11 mouse cellular contexts compared by ENCODE assay signal in genomic region chr3:95240900-95241299, GRCm38 (mm10). TPM values are rescaled to one million over a fixed set of nuclear protein-coding genes. Genes with fewer than 3 reads are reported as not detected.
DNase-seq lines count a peak whose midpoint lies in the region; ATAC-seq and TF ChIP-seq lines count a peak whose summit lies in the region.
"Had no signal": no experiment of that assay in that cellular context is flagged by ENCODE, and none has a peak within 500 bp of the region (broad histone marks: within the 10 kb centered on the region; RNA-seq: fewer than 3 reads in every experiment).

No protein-coding gene starts in this region.

- H3K4me3 ChIP-seq in hindbrain, embryonic 16.5 days (ENCODE audit: low read length): no peak overlapping the region
- H3K4me3 ChIP-seq in hindbrain, embryonic 12.5 days: no peak overlapping the region
- H3K4me3 ChIP-seq in testis, adult 2 months (ENCODE audit: control insufficient read depth, low read depth, low read length): peak overlapping the region; percentile 92
- H3K4me3 ChIP-seq in limb, embryonic 11.5 days (ENCODE audit: low read depth, low read length): peak overlapping the region; percentile 12; the same call in 1 of the 2 replicates

- no peaks in the 10 kb centered on the region for H3K9me3 ChIP-seq in hindbrain, embryonic 16.5 days (ENCODE audit: control insufficient read depth, low read length)
- H3K9me3 ChIP-seq in hindbrain, embryonic 12.5 days (replicated peaks): no peaks in the 10 kb centered on the region
- no peaks in the 10 kb centered on the region for H3K9me3 ChIP-seq in limb, embryonic 11.5 days (ENCODE audit: control insufficient read depth, low read length)

- no peak overlapping the region for H3K27ac ChIP-seq in hindbrain, embryonic 16.5 days (ENCODE audit: low read depth, low read length)
- no peak overlapping the region for H3K27ac ChIP-seq in hindbrain, embryonic 12.5 days
- H3K27ac ChIP-seq in testis, adult 2 months (ENCODE audit: control insufficient read depth, insufficient read depth, low read depth, low read length): peak overlapping the region; percentile 93
- H3K27ac ChIP-seq in limb, embryonic 11.5 days (replicated peaks; ENCODE audit: low read depth, low read length): no peak overlapping the region

- H3K4me2 ChIP-seq in hindbrain, embryonic 16.5 days (ENCODE audit: low read length): no peak overlapping the region
- H3K4me2 ChIP-seq in hindbrain, embryonic 12.5 days (replicated peaks): no peak overlapping the region
- peak overlapping the region; percentile 33 for H3K4me2 ChIP-seq in limb, embryonic 11.5 days (ENCODE audit: low read depth, severe bottlenecking)

- H3K27me3 ChIP-seq in hindbrain, embryonic 16.5 days (replicated peaks; ENCODE audit: control insufficient read depth, insufficient read depth, low read length): no peaks in the 10 kb centered on the region
- H3K27me3 ChIP-seq in hindbrain, embryonic 12.5 days: no peaks in the 10 kb centered on the region
- no peaks in the 10 kb centered on the region for H3K27me3 ChIP-seq in testis, adult 2 months (ENCODE audit: control insufficient read depth, insufficient read depth, low read length)
- H3K27me3 ChIP-seq in limb, embryonic 11.5 days (ENCODE audit: control insufficient read depth, insufficient read depth, low read length): no peaks in the 10 kb centered on the region
- H3K27me3 ChIP-seq: Patski had no signal

- peak; percentile 83 for TF ChIP-seq POLR2A in testis, adult 2 months (IDR thresholded peaks at IDR 0.05; ENCODE audit: control insufficient read depth, low read depth, low read length)

- H3K9ac ChIP-seq in hindbrain, embryonic 16.5 days (ENCODE audit: low read depth, low read length): no peak overlapping the region
- H3K9ac ChIP-seq in hindbrain, embryonic 12.5 days: no peak overlapping the region
- no peak overlapping the region for H3K9ac ChIP-seq in limb, embryonic 11.5 days (ENCODE audit: low read length)

- DNase-seq in testis, postnatal 10 days (ENCODE audit: low spot score): no peak
- peak; percentile 39 for DNase-seq in limb, embryonic 11.5 days (ENCODE audit: low spot score)
- DNase-seq in testis, postnatal 14 days (ENCODE audit: low spot score): peak; percentile 39
- DNase-seq in natural killer cell, adult 2 months (ENCODE audit: low spot score in 2 of 2): no peak
- no peak for DNase-seq in gastrocnemius, postnatal 4 days (ENCODE audit: low spot score in 2 of 2)
- DNase-seq: cerebellum, postnatal 36 days; lung, postnatal 36 days had no signal

- peaks cover 9% of the 10 kb centered on the region; the same call in 1 of the 2 replicates for H3K36me3 ChIP-seq in hindbrain, embryonic 16.5 days (ENCODE audit: control insufficient read depth, insufficient read depth, low read length)
- H3K36me3 ChIP-seq in hindbrain, embryonic 12.5 days: peaks cover 35% of the 10 kb centered on the region
- H3K36me3 ChIP-seq in testis, adult 2 months (ENCODE audit: control insufficient read depth, insufficient read depth, low read length): no peaks in the 10 kb centered on the region; the same call in 1 of the 2 replicates
- H3K36me3 ChIP-seq in limb, embryonic 11.5 days (ENCODE audit: control insufficient read depth, insufficient read depth, low read length): peaks cover 9% of the 10 kb centered on the region; the same call in 1 of the 2 replicates

- 30% methylated on average over 17 of the region's 17 CpGs for WGBS in hindbrain, embryonic 16.5 days
- 34% methylated on average over 17 of the region's 17 CpGs for WGBS in hindbrain, embryonic 12.5 days
- WGBS in limb, embryonic 11.5 days: 22% methylated on average over 17 of the region's 17 CpGs

- TF ChIP-seq CTCF in testis, adult 2 months (IDR thresholded peaks at IDR 0.05; ENCODE audit: control insufficient read depth, insufficient read depth, insufficient replicate concordance, low read depth, low read length): no peak

- ATAC-seq in hindbrain, embryonic 16.5 days: peak; percentile 31; the same call in 1 of the 2 replicates
- no peak for ATAC-seq in hindbrain, embryonic 12.5 days (ENCODE audit: low FRiP score)
- ATAC-seq in limb, embryonic 11.5 days (ENCODE audit: insufficient number of reproducible peaks, low FRiP score, low TSS enrichment, low read depth): peak; percentile 54; the same call in 1 of the 2 replicates
- ATAC-seq: Patski had no signal

- no peaks in the 10 kb centered on the region for H3K4me1 ChIP-seq in hindbrain, embryonic 16.5 days (ENCODE audit: control insufficient read depth, insufficient read depth, low read depth, low read length)
- H3K4me1 ChIP-seq in hindbrain, embryonic 12.5 days: no peaks in the 10 kb centered on the region
- H3K4me1 ChIP-seq in testis, adult 2 months (ENCODE audit: control insufficient read depth, insufficient read depth, low read length): peaks cover 11% of the 10 kb centered on the region
- H3K4me1 ChIP-seq in limb, embryonic 11.5 days (ENCODE audit: control insufficient read depth, insufficient read depth, low read length): no peaks in the 10 kb centered on the region

RNA-seq across cellular contexts. Expression of gene Gm128, which starts 0.5 kb away (rescaled TPM):
- 0.29 and 0.30 TPM in 2 replicates for polyA plus RNA-seq in hindbrain, embryonic 16.5 days (2015; fragmentation: Nextera tagmentation; extraction: Ambion mirVana)
- 0.25 and 0.42 TPM in 2 replicates for polyA plus RNA-seq in hindbrain, embryonic 12.5 days (2016; fragmentation: Nextera tagmentation; extraction: Ambion mirVana)
- 603 and 652 TPM in 2 replicates for polyA plus RNA-seq in testis, adult 2 months (2012; rRNA removed)
- 0.53 and 0.82 TPM in 2 replicates for polyA plus RNA-seq in limb, embryonic 11.5 days (2014; fragmentation: Nextera tagmentation; extraction: Ambion mirVana)
- total RNA-seq in gastrocnemius, postnatal 4 days (2021): under 1 TPM in 1 of 2 experiments, not detected in 1; 0.18 TPM

RNA-seq across cellular contexts. Expression of gene Mllt11, which starts 8.9 kb away (rescaled TPM):
- 282 and 327 TPM in 2 replicates for polyA plus RNA-seq in hindbrain, embryonic 16.5 days (2015; fragmentation: Nextera tagmentation; extraction: Ambion mirVana)
- 116 and 124 TPM in 2 replicates for polyA plus RNA-seq in hindbrain, embryonic 12.5 days (2016; fragmentation: Nextera tagmentation; extraction: Ambion mirVana)
- 744 and 839 TPM in 2 replicates for polyA plus RNA-seq in testis, adult 2 months (2012; rRNA removed)
- 14.8 and 18.2 TPM in 2 replicates for polyA plus RNA-seq in limb, embryonic 11.5 days (2014; fragmentation: Nextera tagmentation; extraction: Ambion mirVana)
- total RNA-seq in gastrocnemius, postnatal 4 days (2021): 10 to 100 TPM; 30.9 to 34.4 TPM

RNA-seq across cellular contexts. Expression of gene Bnipl, which starts 10.1 kb away (rescaled TPM):
- polyA plus RNA-seq in hindbrain, embryonic 16.5 days (2015; fragmentation: Nextera tagmentation; extraction: Ambion mirVana): 0.20 TPM in 1 of 2 replicates, not detected in the other
- polyA plus RNA-seq in hindbrain, embryonic 12.5 days (2016; fragmentation: Nextera tagmentation; extraction: Ambion mirVana): 1.0 and 1.1 TPM in 2 replicates
- 1.9 and 2.0 TPM in 2 replicates for polyA plus RNA-seq in testis, adult 2 months (2012; rRNA removed)
- 1.1 and 1.6 TPM in 2 replicates for polyA plus RNA-seq in limb, embryonic 11.5 days (2014; fragmentation: Nextera tagmentation; extraction: Ambion mirVana)
- under 1 TPM; 0.16 to 0.29 TPM for total RNA-seq in gastrocnemius, postnatal 4 days (2021)

RNA-seq across cellular contexts. Expression of gene Cdc42se1, which starts 12.4 kb away (rescaled TPM):
- polyA plus RNA-seq in hindbrain, embryonic 16.5 days (2015; fragmentation: Nextera tagmentation; extraction: Ambion mirVana): 59.1 and 61.0 TPM in 2 replicates
- polyA plus RNA-seq in hindbrain, embryonic 12.5 days (2016; fragmentation: Nextera tagmentation; extraction: Ambion mirVana): 91.7 and 95.8 TPM in 2 replicates
- polyA plus RNA-seq in testis, adult 2 months (2012; rRNA removed): 95.8 and 99.6 TPM in 2 replicates
- 80.1 and 89.6 TPM in 2 replicates for polyA plus RNA-seq in limb, embryonic 11.5 days (2014; fragmentation: Nextera tagmentation; extraction: Ambion mirVana)
- 10 to 100 TPM; 48.1 to 49.2 TPM for total RNA-seq in gastrocnemius, postnatal 4 days (2021)

RNA-seq across cellular contexts. Expression of gene Gabpb2, which starts 23.2 kb away (rescaled TPM):
- polyA plus RNA-seq in hindbrain, embryonic 16.5 days (2015; fragmentation: Nextera tagmentation; extraction: Ambion mirVana): 2.4 and 3.0 TPM in 2 replicates
- 10.1 and 10.8 TPM in 2 replicates for polyA plus RNA-seq in hindbrain, embryonic 12.5 days (2016; fragmentation: Nextera tagmentation; extraction: Ambion mirVana)
- 5.2 and 5.6 TPM in 2 replicates for polyA plus RNA-seq in testis, adult 2 months (2012; rRNA removed)
- 8.7 and 8.9 TPM in 2 replicates for polyA plus RNA-seq in limb, embryonic 11.5 days (2014; fragmentation: Nextera tagmentation; extraction: Ambion mirVana)
- 10 to 100 TPM; 18.0 to 18.8 TPM for total RNA-seq in gastrocnemius, postnatal 4 days (2021)

Comparison
In these comparisons a context has a peak if more than half of its experiments do, and no peak if none do; other contexts are left out.
1. DNase-seq: peak in limb, embryonic 11.5 days (single experiment) and testis, postnatal 14 days (single experiment); none in testis, postnatal 10 days (single experiment), natural killer cell, adult 2 months (0 of 2) and gastrocnemius, postnatal 4 days (0 of 2).
2. H3K4me3 ChIP-seq: peak in testis, adult 2 months (single experiment) and limb, embryonic 11.5 days (single experiment); none in hindbrain, embryonic 16.5 days (single experiment) and hindbrain, embryonic 12.5 days (single experiment).
3. RNA of gene Gm128, which starts 0.5 kb away (polyA plus RNA-seq): 603 to 652 TPM in testis, adult 2 months; 0.53 to 0.82 TPM in limb, embryonic 11.5 days, 0.29 to 0.30 TPM in hindbrain, embryonic 16.5 days and 0.25 to 0.42 TPM in hindbrain, embryonic 12.5 days; every median in the first group is over 100 times any median in the second.